Mouse (Mus musculus): ENCODE measurements around the gene BC005561. TPM values are rescaled to one million over a fixed set of nuclear protein-coding genes. Genes with fewer than 3 reads are reported as not detected.

The BC005561 gene
- total RNA-seq, 2 experiments from 2014 or later = 8.5 to 11.3 TPM

GRCm38 (mm10) chr5:104571282-104571921 is 63.2 kb downstream of the BC005561 start:
- DNase-seq (ENCODE audit: low spot score in 2 of 2) = peak; percentile 46 to 77

Other genes with a start within 250 kb of the BC005561 start
- not detected for gene Ibsp, start 209.2 kb upstream of the BC005561 start, total RNA-seq (2021)
- not detected for gene Mepe, start 183.0 kb upstream of the BC005561 start, total RNA-seq (2021)
- gene Spp1, start 73.2 kb upstream of the BC005561 start, total RNA-seq (2021) = 1 to 10 TPM in 1 of 2 experiments, under 1 TPM in 1; 0.76 to 1.2 TPM
- 10 to 100 TPM; 43.1 to 49.2 TPM for gene Pkd2, start 48.9 kb upstream of the BC005561 start, total RNA-seq (2021)